Mouse (Mus musculus): Measurements from ENCODE around the gene Rpl13. TPM values are rescaled to one million over a fixed set of nuclear protein-coding genes. Genes with fewer than 3 reads are reported as not detected.

Gene Rpl13
- total RNA-seq, 2 experiments from 2014 or later: 279 to 472 TPM

GRCm38 (mm10) chr8:123138741-123139140 is 36.6 kb downstream of the Rpl13 start:
- no peak for ATAC-seq (replicated peaks; ENCODE audit: low FRiP score, poor library complexity, severe bottlenecking)

- no peak for ATAC-seq (replicated peaks; ENCODE audit: low FRiP score, poor library complexity, severe bottlenecking)
These were observed 39.8 kb downstream of the Rpl13 start for GRCm38 (mm10) chr8:123141741-123142462.

GRCm38 (mm10) chr8:123145279-123145678 is 43.1 kb downstream of the Rpl13 start:
- ATAC-seq (replicated peaks; ENCODE audit: low FRiP score, poor library complexity, severe bottlenecking): no peak

GRCm38 (mm10) chr8:123146390-123146789 is 44.2 kb downstream of the Rpl13 start:
- no peak for ATAC-seq (replicated peaks; ENCODE audit: low FRiP score, poor library complexity, severe bottlenecking)

- no peak for ATAC-seq (replicated peaks; ENCODE audit: low FRiP score, poor library complexity, severe bottlenecking)
These were observed 48.6 kb downstream of the Rpl13 start for GRCm38 (mm10) chr8:123150737-123151171.

Other genes starting within 250 kb of the Rpl13 start
- 39.3 and 53.4 TPM in 2 replicates for gene Ankrd11, start 60.1 kb upstream of the Rpl13 start, total RNA-seq (2015; ENCODE audit: low replicate concordance)
- gene Ankrd11, start 60.1 kb upstream of the Rpl13 start, total RNA-seq (2017; ENCODE audit: low replicate concordance): 78.6 and 121 TPM in 2 replicates
- gene Spg7, start 39.4 kb upstream of the Rpl13 start, total RNA-seq (2015; ENCODE audit: low replicate concordance): 10.6 and 14.4 TPM in 2 replicates
- gene Spg7, start 39.4 kb upstream of the Rpl13 start, total RNA-seq (2017; ENCODE audit: low replicate concordance): 15.2 and 37.6 TPM in 2 replicates
- not detected in 2 replicates for gene Cpne7, start 15.0 kb downstream of the Rpl13 start, total RNA-seq (2015; ENCODE audit: low replicate concordance)
- gene Cpne7, start 15.0 kb downstream of the Rpl13 start, total RNA-seq (2017; ENCODE audit: low replicate concordance): not detected in 2 replicates
- gene Sult5a1, start 56.0 kb downstream of the Rpl13 start, total RNA-seq (2015; ENCODE audit: low replicate concordance): not detected in 2 replicates
- not detected in 2 replicates for gene Sult5a1, start 56.0 kb downstream of the Rpl13 start, total RNA-seq (2017; ENCODE audit: low replicate concordance)
- gene Dpep1, start 83.9 kb downstream of the Rpl13 start, total RNA-seq (2015; ENCODE audit: low replicate concordance): 1.3 TPM in 1 of 2 replicates, not detected in the other
- gene Dpep1, start 83.9 kb downstream of the Rpl13 start, total RNA-seq (2017; ENCODE audit: low replicate concordance): not detected in 2 replicates
- gene Chmp1a, start 110.4 kb downstream of the Rpl13 start, total RNA-seq (2015; ENCODE audit: low replicate concordance): 19.2 and 24.9 TPM in 2 replicates
- gene Chmp1a, start 110.4 kb downstream of the Rpl13 start, total RNA-seq (2017; ENCODE audit: low replicate concordance): 17.0 and 24.1 TPM in 2 replicates
- not detected in 2 replicates for gene Spata33, start 110.5 kb downstream of the Rpl13 start, total RNA-seq (2015; ENCODE audit: low replicate concordance)
- gene Spata33, start 110.5 kb downstream of the Rpl13 start, total RNA-seq (2017; ENCODE audit: low replicate concordance): not detected in 2 replicates
- gene Cdk10, start 122.5 kb downstream of the Rpl13 start, total RNA-seq (2015; ENCODE audit: low replicate concordance): 3.1 and 5.6 TPM in 2 replicates
- 3.0 and 7.5 TPM in 2 replicates for gene Cdk10, start 122.5 kb downstream of the Rpl13 start, total RNA-seq (2017; ENCODE audit: low replicate concordance)
- 2.3 TPM in 1 of 2 replicates, not detected in the other for gene Spata2l, start 133.9 kb downstream of the Rpl13 start, total RNA-seq (2015; ENCODE audit: low replicate concordance)
- gene Spata2l, start 133.9 kb downstream of the Rpl13 start, total RNA-seq (2017; ENCODE audit: low replicate concordance): 0.56 and 2.0 TPM in 2 replicates
- gene Zfp276, start 151.8 kb downstream of the Rpl13 start, total RNA-seq (2015; ENCODE audit: low replicate concordance): 6.0 and 8.8 TPM in 2 replicates
- gene Zfp276, start 151.8 kb downstream of the Rpl13 start, total RNA-seq (2017; ENCODE audit: low replicate concordance): 9.3 and 12.4 TPM in 2 replicates
- gene Vps9d1, start 152.0 kb downstream of the Rpl13 start, total RNA-seq (2015; ENCODE audit: low replicate concordance): 3.6 and 5.2 TPM in 2 replicates
- gene Vps9d1, start 152.0 kb downstream of the Rpl13 start, total RNA-seq (2017; ENCODE audit: low replicate concordance): 6.6 and 9.8 TPM in 2 replicates
- gene Fanca, start 216.2 kb downstream of the Rpl13 start, total RNA-seq (2015; ENCODE audit: low replicate concordance): 2.3 and 16.5 TPM in 2 replicates
- gene Fanca, start 216.2 kb downstream of the Rpl13 start, total RNA-seq (2017; ENCODE audit: low replicate concordance): 11.1 and 22.0 TPM in 2 replicates
- gene Spire2, start 230.4 kb downstream of the Rpl13 start, total RNA-seq (2015; ENCODE audit: low replicate concordance): not detected in 2 replicates
- 0.09 TPM in 1 of 2 replicates, not detected in the other for gene Spire2, start 230.4 kb downstream of the Rpl13 start, total RNA-seq (2017; ENCODE audit: low replicate concordance)